Mouse (Mus musculus) adrenal gland, postnatal 0 days (tissue): ENCODE results near the gene Gm20914. TPM values are rescaled to one million over a fixed set of nuclear protein-coding genes. Genes with fewer than 3 reads are reported as not detected.

Source experiments
- polyA plus RNA-seq: library from polyadenylated mRNA; unstranded; fragments of >200 nt; fragmentation: Nextera tagmentation; extraction: Ambion mirVana; gene quantifications from 2 replicates; pipeline ENCODE4 v1.2.1, GENCODE M21; 2015

Gm20914 gene
- polyA plus RNA-seq: not detected in 2 replicates

GRCm38 (mm10) chrY:5725678-5726077, at the start of gene Gm20914:
Gm20914 (plus strand) TSS chrY:5725978.

Other genes starting within 250 kb of the Gm20914 start
- gene Gm21854, start 69.0 kb upstream of the Gm20914 start, polyA plus RNA-seq: not detected in 2 replicates
- gene Gm28171, start 67.4 kb downstream of the Gm20914 start, polyA plus RNA-seq: not detected in 2 replicates
- gene Gm21778, start 216.5 kb downstream of the Gm20914 start, polyA plus RNA-seq: not detected in 2 replicates